Mouse (Mus musculus): ENCODE measurements around the gene Tmem248. TPM values are rescaled to one million over a fixed set of nuclear protein-coding genes. Genes with fewer than 3 reads are reported as not detected.

Tmem248 gene
- polyA plus RNA-seq, 1 experiment = 30.9 TPM

- Histone ChIP-seq H3K27me3 (replicated peaks; ENCODE audit: control insufficient read depth, insufficient read depth, low read length) (no peaks in the 10 kb centered on the region), H3K4me3 (ENCODE audit: insufficient read depth, low read depth, low read length) (no peak overlapping the region), H3K36me3 (ENCODE audit: control insufficient read depth, insufficient read depth, low read length) (no peaks in the 10 kb centered on the region; the same call in 1 of the 2 replicates), H3K27ac (ENCODE audit: insufficient read depth, low read depth, low read length) (no peak overlapping the region), H3K4me1 (ENCODE audit: control insufficient read depth, insufficient read depth, low read length) (no peaks in the 10 kb centered on the region)
- 100% methylated on average over 1 of the region's 1 CpGs for WGBS
- no peak for TF ChIP-seq POLR2A (IDR thresholded peaks at IDR 0.05; ENCODE audit: low read depth, low read length)
- TF ChIP-seq CTCF (conservative IDR thresholded peaks at IDR 0.05; ENCODE audit: insufficient read depth, insufficient read length, low read depth, low read length) = peak; percentile 37; the same call in 1 of the 2 replicates
- no peak for DNase-seq
These were observed 55.5 kb downstream of the Tmem248 start for GRCm38 (mm10) chr5:130272344-130272743.

DNA sequence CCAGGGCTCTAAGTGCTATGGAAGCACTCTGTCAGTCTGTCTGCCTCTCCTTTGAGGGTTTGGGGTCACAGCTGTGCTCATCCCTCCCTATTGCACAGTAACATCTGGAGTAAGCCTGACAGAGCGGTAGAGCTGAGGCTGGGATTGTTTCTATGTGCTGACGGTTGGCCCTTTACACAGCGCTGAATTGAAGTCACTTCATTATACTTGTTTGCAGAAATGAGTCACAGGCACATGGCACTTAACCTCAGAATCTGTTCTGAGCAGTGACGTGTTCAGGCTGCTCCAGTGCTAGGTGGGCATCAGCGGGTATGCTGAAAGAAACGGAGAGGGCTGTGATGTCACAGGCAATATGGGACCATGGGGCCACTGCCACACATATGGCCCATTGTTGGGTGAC, 56.2 kb downstream of the Tmem248 start:
- DNase-seq = no peak
- Histone ChIP-seq H3K4me1 (ENCODE audit: control insufficient read depth, insufficient read depth, low read length) (no peaks in the 10 kb centered on the region), H3K27me3 (replicated peaks; ENCODE audit: control insufficient read depth, insufficient read depth, low read length) (no peaks in the 10 kb centered on the region), H3K27ac (ENCODE audit: insufficient read depth, low read depth, low read length) (no peak overlapping the region), H3K4me3 (ENCODE audit: insufficient read depth, low read depth, low read length) (no peak overlapping the region), H3K36me3 (ENCODE audit: control insufficient read depth, insufficient read depth, low read length) (no peaks in the 10 kb centered on the region)
- 94% methylated on average over 6 of the region's 6 CpGs for WGBS
- TF ChIP-seq CTCF (conservative IDR thresholded peaks at IDR 0.05; ENCODE audit: insufficient read depth, insufficient read length, low read depth, low read length) = no peak

GRCm38 (mm10) chr5:130275509-130275908, 58.6 kb downstream of the Tmem248 start:
- Histone ChIP-seq H3K27ac (ENCODE audit: insufficient read depth, low read depth, low read length) (no peak overlapping the region), H3K36me3 (ENCODE audit: control insufficient read depth, insufficient read depth, low read length) (no peaks in the 10 kb centered on the region), H3K4me1 (ENCODE audit: control insufficient read depth, insufficient read depth, low read length) (no peaks in the 10 kb centered on the region), H3K27me3 (replicated peaks; ENCODE audit: control insufficient read depth, insufficient read depth, low read length) (no peaks in the 10 kb centered on the region), H3K4me3 (ENCODE audit: insufficient read depth, low read depth, low read length) (no peak overlapping the region)
- 41% methylated on average over 4 of the region's 4 CpGs for WGBS
- peak; percentile 42 for DNase-seq
- TF ChIP-seq CTCF (conservative IDR thresholded peaks at IDR 0.05; ENCODE audit: insufficient read depth, insufficient read length, low read depth, low read length) = 0 out of 2 replicates have a peak, but pooled peaks have one; percentile 11
- TF ChIP-seq POLR2A (IDR thresholded peaks at IDR 0.05; ENCODE audit: low read depth, low read length) = no peak

GRCm38 (mm10) chr5:130278011-130278472, 61.2 kb downstream of the Tmem248 start:
- TF ChIP-seq CTCF (conservative IDR thresholded peaks at IDR 0.05; ENCODE audit: insufficient read depth, insufficient read length, low read depth, low read length) (no peak), POLR2A (IDR thresholded peaks at IDR 0.05; ENCODE audit: low read depth, low read length) (no peak)
- no peak for DNase-seq
- H3K4me3 ChIP-seq (ENCODE audit: insufficient read depth, low read depth, low read length) = no peak overlapping the region
- H3K27ac ChIP-seq (ENCODE audit: insufficient read depth, low read depth, low read length) = no peak overlapping the region
- H3K36me3 ChIP-seq (ENCODE audit: control insufficient read depth, insufficient read depth, low read length) = no peaks in the 10 kb centered on the region
- H3K4me1 ChIP-seq (ENCODE audit: control insufficient read depth, insufficient read depth, low read length) = no peaks in the 10 kb centered on the region
- WGBS = 83% methylated on average over 7 of the region's 7 CpGs
- H3K27me3 ChIP-seq (replicated peaks; ENCODE audit: control insufficient read depth, insufficient read depth, low read length) = no peaks in the 10 kb centered on the region

- Histone ChIP-seq H3K27ac (ENCODE audit: insufficient read depth, low read depth, low read length) (no peak overlapping the region), H3K4me3 (ENCODE audit: insufficient read depth, low read depth, low read length) (no peak overlapping the region), H3K4me1 (ENCODE audit: control insufficient read depth, insufficient read depth, low read length) (no peaks in the 10 kb centered on the region), H3K36me3 (ENCODE audit: control insufficient read depth, insufficient read depth, low read length) (no peaks in the 10 kb centered on the region), H3K27me3 (replicated peaks; ENCODE audit: control insufficient read depth, insufficient read depth, low read length) (no peaks in the 10 kb centered on the region)
- no peak for DNase-seq
- TF ChIP-seq POLR2A (IDR thresholded peaks at IDR 0.05; ENCODE audit: low read depth, low read length) (no peak), CTCF (conservative IDR thresholded peaks at IDR 0.05; ENCODE audit: insufficient read depth, insufficient read length, low read depth, low read length) (no peak)
- WGBS = 94% methylated on average over 9 of the region's 9 CpGs
These were observed 66.3 kb downstream of the Tmem248 start for GRCm38 (mm10) chr5:130283079-130283732.

GRCm38 (mm10) chr5:130288106-130288505, 71.2 kb downstream of the Tmem248 start:
- Histone ChIP-seq H3K36me3 (ENCODE audit: control insufficient read depth, insufficient read depth, low read length) (no peaks in the 10 kb centered on the region), H3K27ac (ENCODE audit: insufficient read depth, low read depth, low read length) (no peak overlapping the region), H3K27me3 (replicated peaks; ENCODE audit: control insufficient read depth, insufficient read depth, low read length) (no peaks in the 10 kb centered on the region), H3K4me1 (ENCODE audit: control insufficient read depth, insufficient read depth, low read length) (no peaks in the 10 kb centered on the region), H3K4me3 (ENCODE audit: insufficient read depth, low read depth, low read length) (no peak overlapping the region)
- TF ChIP-seq CTCF (conservative IDR thresholded peaks at IDR 0.05; ENCODE audit: insufficient read depth, insufficient read length, low read depth, low read length) (no peak), POLR2A (IDR thresholded peaks at IDR 0.05; ENCODE audit: low read depth, low read length) (no peak)
- WGBS = 93% methylated on average over 7 of the region's 7 CpGs
- DNase-seq = no peak

GRCm38 (mm10) chr5:130290242-130290641, 73.4 kb downstream of the Tmem248 start:
- no peak overlapping the region for H3K27ac ChIP-seq (ENCODE audit: insufficient read depth, low read depth, low read length)
- H3K36me3 ChIP-seq (ENCODE audit: control insufficient read depth, insufficient read depth, low read length) = no peaks in the 10 kb centered on the region
- H3K4me3 ChIP-seq (ENCODE audit: insufficient read depth, low read depth, low read length) = no peak overlapping the region
- H3K27me3 ChIP-seq (replicated peaks; ENCODE audit: control insufficient read depth, insufficient read depth, low read length) = no peaks in the 10 kb centered on the region
- H3K4me1 ChIP-seq (ENCODE audit: control insufficient read depth, insufficient read depth, low read length) = no peaks in the 10 kb centered on the region
- TF ChIP-seq CTCF (conservative IDR thresholded peaks at IDR 0.05; ENCODE audit: insufficient read depth, insufficient read length, low read depth, low read length) = 0 out of 2 replicates have a peak, but pooled peaks have one; percentile 7
- no peak for TF ChIP-seq POLR2A (IDR thresholded peaks at IDR 0.05; ENCODE audit: low read depth, low read length)
- DNase-seq = no peak
- 99% methylated on average over 6 of the region's 6 CpGs for WGBS
